Mouse (Mus musculus): ENCODE measurements around the gene Ush1g. TPM values are rescaled to one million over a fixed set of nuclear protein-coding genes. Genes with fewer than 3 reads are reported as not detected.

Gene Ush1g
- 0.08 and 0.16 TPM in 2 replicates for polyA plus RNA-seq (2014; fragmentation: Nextera tagmentation; extraction: Ambion mirVana)

GRCm38 (mm10) chr11:115321906-115322693, at the start of gene Ush1g:
TSS of gene Ush1g (minus strand) at chr11:115322041.
- no peaks in the 10 kb centered on the region for H3K9me3 ChIP-seq (ENCODE audit: control insufficient read depth, low read length)
- peak within 1 kb of the TSS; percentile 12; the same call in 1 of the 2 replicates for H3K4me3 ChIP-seq (replicated peaks; ENCODE audit: low read depth, low read length)
- H3K9ac ChIP-seq (replicated peaks; ENCODE audit: low read length): 0 out of 2 replicates have a peak within 1 kb of the TSS, but pooled peaks have one; percentile 0
- no peaks in the 10 kb centered on the region for H3K36me3 ChIP-seq (ENCODE audit: control insufficient read depth, insufficient read depth, low read length)
- ATAC-seq (ENCODE audit: low FRiP score, low TSS enrichment) (no peak), DNase-seq (peak; percentile 84)
- peak within 1 kb of the TSS; percentile 13; the same call in 1 of the 2 replicates for H3K4me2 ChIP-seq (ENCODE audit: low read length)
- 0 out of 2 replicates have a peak, but pooled peaks cover 11% of the 10 kb centered on the region for H3K4me1 ChIP-seq (ENCODE audit: control insufficient read depth, insufficient read depth, low read length)
- H3K27ac ChIP-seq (replicated peaks; ENCODE audit: low read depth, low read length): no peak within 1 kb of the TSS
- 4% methylated on average over 35 of the region's 35 CpGs for WGBS
- H3K27me3 ChIP-seq (ENCODE audit: control insufficient read depth, insufficient read depth, low read length): peaks cover 72% of the 10 kb centered on the region

DNA sequence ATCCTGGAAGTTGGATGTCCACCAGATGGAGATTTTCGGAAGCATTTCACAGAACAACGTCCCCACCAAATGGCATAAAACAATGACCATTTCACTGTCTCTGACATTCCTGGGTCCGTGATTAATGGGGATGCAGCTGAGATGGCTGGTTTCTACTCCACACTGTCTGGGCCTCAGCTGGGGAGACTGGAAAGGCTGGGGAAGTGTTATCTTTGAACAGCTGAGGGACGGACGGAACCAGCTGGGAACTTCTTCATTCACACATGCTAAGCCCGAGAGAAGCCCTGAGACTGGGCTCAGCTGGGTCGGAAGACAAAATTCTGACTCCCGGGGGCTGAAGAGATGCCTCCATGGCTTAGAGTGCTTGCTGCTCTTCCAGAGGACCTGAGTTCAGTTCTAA, 49.5 kb upstream of the Ush1g start:
- 71% methylated on average over 8 of the region's 8 CpGs for WGBS
- DNase-seq (no peak), ATAC-seq (ENCODE audit: low FRiP score, low TSS enrichment) (no peak)
- Histone ChIP-seq H3K9me3 (ENCODE audit: control insufficient read depth, low read length) (no peaks in the 10 kb centered on the region), H3K4me3 (replicated peaks; ENCODE audit: low read depth, low read length) (no peak overlapping the region), H3K4me1 (ENCODE audit: control insufficient read depth, insufficient read depth, low read length) (peaks cover 17% of the 10 kb centered on the region), H3K9ac (replicated peaks; ENCODE audit: low read length) (no peak overlapping the region), H3K27ac (replicated peaks; ENCODE audit: low read depth, low read length) (no peak overlapping the region), H3K36me3 (ENCODE audit: control insufficient read depth, insufficient read depth, low read length) (no peaks in the 10 kb centered on the region), H3K4me2 (ENCODE audit: low read length) (no peak overlapping the region), H3K27me3 (ENCODE audit: control insufficient read depth, insufficient read depth, low read length) (no peaks in the 10 kb centered on the region)

DNA sequence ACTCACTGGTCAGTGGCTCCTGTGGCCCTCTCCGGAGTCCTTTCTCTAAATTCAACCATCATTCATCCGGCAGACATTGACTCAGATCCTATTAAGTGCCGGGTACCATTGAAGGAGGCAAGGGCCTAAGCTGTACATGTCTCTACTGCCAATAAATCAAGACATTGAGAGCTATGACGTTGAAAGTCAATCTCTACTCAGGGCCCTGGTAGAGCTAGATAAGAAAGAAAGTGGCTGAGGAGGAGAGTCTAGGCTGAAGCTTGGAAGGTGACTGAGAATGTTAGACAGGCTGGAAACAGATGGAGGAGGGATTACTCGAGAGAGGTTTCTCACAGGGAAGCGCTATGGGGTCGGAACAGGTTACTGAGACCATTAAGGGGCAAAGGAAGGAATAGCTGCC, 48.5 kb upstream of the Ush1g start:
- no peaks in the 10 kb centered on the region for H3K36me3 ChIP-seq (ENCODE audit: control insufficient read depth, insufficient read depth, low read length)
- no peaks in the 10 kb centered on the region for H3K9me3 ChIP-seq (ENCODE audit: control insufficient read depth, low read length)
- H3K27ac ChIP-seq (replicated peaks; ENCODE audit: low read depth, low read length): no peak overlapping the region
- 56% methylated on average over 7 of the region's 7 CpGs for WGBS
- no peak overlapping the region for H3K4me3 ChIP-seq (replicated peaks; ENCODE audit: low read depth, low read length)
- H3K9ac ChIP-seq (replicated peaks; ENCODE audit: low read length): no peak overlapping the region
- DNase-seq: no peak
- no peaks in the 10 kb centered on the region for H3K27me3 ChIP-seq (ENCODE audit: control insufficient read depth, insufficient read depth, low read length)
- H3K4me1 ChIP-seq (ENCODE audit: control insufficient read depth, insufficient read depth, low read length): peaks cover 27% of the 10 kb centered on the region
- ATAC-seq (ENCODE audit: low FRiP score, low TSS enrichment): no peak
- H3K4me2 ChIP-seq (ENCODE audit: low read length): no peak overlapping the region

- Histone ChIP-seq H3K4me3 (replicated peaks; ENCODE audit: low read depth, low read length) (peak within 1 kb of the TSS; percentile 69), H3K27me3 (ENCODE audit: control insufficient read depth, insufficient read depth, low read length) (no peaks in the 10 kb centered on the region), H3K27ac (replicated peaks; ENCODE audit: low read depth, low read length) (peak within 1 kb of the TSS; percentile 76), H3K36me3 (ENCODE audit: control insufficient read depth, insufficient read depth, low read length) (no peaks in the 10 kb centered on the region), H3K9ac (replicated peaks; ENCODE audit: low read length) (peak within 1 kb of the TSS; percentile 91), H3K4me1 (ENCODE audit: control insufficient read depth, insufficient read depth, low read length) (peaks cover 16% of the 10 kb centered on the region), H3K9me3 (ENCODE audit: control insufficient read depth, low read length) (no peaks in the 10 kb centered on the region), H3K4me2 (ENCODE audit: low read length) (peak within 1 kb of the TSS; percentile 97)
- peak; percentile 92 for DNase-seq
- ATAC-seq (ENCODE audit: low FRiP score, low TSS enrichment): peak; percentile 62
- WGBS: 1% methylated on average over 39 of the region's 39 CpGs
Observed at GRCm38 (mm10) chr11:115367395-115367944, 45.6 kb upstream of the Ush1g start, which contains the start of gene Hid1. TSS of gene Hid1 (minus strand) at chr11:115367756.

DNA sequence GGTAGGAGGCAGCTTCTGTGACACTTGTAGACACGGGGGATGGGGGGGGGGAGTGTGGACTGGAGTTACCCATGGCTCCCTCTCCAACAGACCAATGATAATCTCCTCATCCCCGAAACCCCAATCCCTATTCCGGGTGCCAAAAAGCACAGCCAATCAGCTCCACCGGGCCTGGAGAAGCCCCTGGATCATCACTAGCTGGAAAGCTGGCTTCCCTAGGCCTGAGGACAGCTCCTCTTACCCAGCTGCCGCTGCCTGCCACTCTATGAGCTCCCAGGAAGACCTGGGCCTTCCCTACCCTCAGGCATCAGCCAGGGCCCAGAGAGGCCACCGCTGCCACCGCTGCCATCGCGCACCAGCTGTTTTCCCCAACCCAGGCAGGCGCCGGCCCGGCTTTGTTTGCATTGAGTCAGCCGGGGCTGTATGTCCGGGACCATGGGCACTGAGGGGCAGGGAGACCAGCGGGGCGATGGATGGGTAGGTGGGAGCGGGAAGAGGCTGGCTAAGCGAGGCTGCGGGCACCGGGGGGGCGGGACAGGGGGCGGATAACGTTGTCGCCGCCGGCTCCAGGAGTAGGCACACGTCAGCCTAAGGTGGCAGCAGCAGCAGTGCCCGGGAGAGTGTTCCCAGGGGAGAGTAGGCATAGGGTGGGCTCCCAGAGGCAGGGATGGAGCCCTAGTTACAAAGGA, 45.0 kb upstream of the Ush1g start:
- H3K9ac ChIP-seq (replicated peaks; ENCODE audit: low read length): peak overlapping the region; percentile 91
- peaks cover 16% of the 10 kb centered on the region for H3K4me1 ChIP-seq (ENCODE audit: control insufficient read depth, insufficient read depth, low read length)
- H3K27me3 ChIP-seq (ENCODE audit: control insufficient read depth, insufficient read depth, low read length): no peaks in the 10 kb centered on the region
- no peaks in the 10 kb centered on the region for H3K36me3 ChIP-seq (ENCODE audit: control insufficient read depth, insufficient read depth, low read length)
- peak overlapping the region; percentile 97 for H3K4me2 ChIP-seq (ENCODE audit: low read length)
- H3K4me3 ChIP-seq (replicated peaks; ENCODE audit: low read depth, low read length): peak overlapping the region; percentile 69
- peak; percentile 81 for DNase-seq
- under 1% methylated on average over 28 of the region's 28 CpGs for WGBS
- peak overlapping the region; percentile 76 for H3K27ac ChIP-seq (replicated peaks; ENCODE audit: low read depth, low read length)
- ATAC-seq (ENCODE audit: low FRiP score, low TSS enrichment): peak; percentile 76
- H3K9me3 ChIP-seq (ENCODE audit: control insufficient read depth, low read length): no peaks in the 10 kb centered on the region

GRCm38 (mm10) chr11:115366039-115366705, 44.3 kb upstream of the Ush1g start:
- Histone ChIP-seq H3K4me1 (ENCODE audit: control insufficient read depth, insufficient read depth, low read length) (peaks cover 16% of the 10 kb centered on the region), H3K9me3 (ENCODE audit: control insufficient read depth, low read length) (no peaks in the 10 kb centered on the region), H3K27me3 (ENCODE audit: control insufficient read depth, insufficient read depth, low read length) (no peaks in the 10 kb centered on the region), H3K4me2 (ENCODE audit: low read length) (peak overlapping the region; percentile 97), H3K4me3 (replicated peaks; ENCODE audit: low read depth, low read length) (peak overlapping the region; percentile 69), H3K27ac (replicated peaks; ENCODE audit: low read depth, low read length) (peak overlapping the region; percentile 76; the same call in 1 of the 2 replicates), H3K9ac (replicated peaks; ENCODE audit: low read length) (peak overlapping the region; percentile 91; the same call in 1 of the 2 replicates), H3K36me3 (ENCODE audit: control insufficient read depth, insufficient read depth, low read length) (peaks cover 3% of the 10 kb centered on the region; the same call in 1 of the 2 replicates)
- no peak for DNase-seq
- 49% methylated on average over 7 of the region's 7 CpGs for WGBS
- 0 out of 2 replicates have a peak, but pooled peaks have one; percentile 7 for ATAC-seq (ENCODE audit: low FRiP score, low TSS enrichment)

DNA sequence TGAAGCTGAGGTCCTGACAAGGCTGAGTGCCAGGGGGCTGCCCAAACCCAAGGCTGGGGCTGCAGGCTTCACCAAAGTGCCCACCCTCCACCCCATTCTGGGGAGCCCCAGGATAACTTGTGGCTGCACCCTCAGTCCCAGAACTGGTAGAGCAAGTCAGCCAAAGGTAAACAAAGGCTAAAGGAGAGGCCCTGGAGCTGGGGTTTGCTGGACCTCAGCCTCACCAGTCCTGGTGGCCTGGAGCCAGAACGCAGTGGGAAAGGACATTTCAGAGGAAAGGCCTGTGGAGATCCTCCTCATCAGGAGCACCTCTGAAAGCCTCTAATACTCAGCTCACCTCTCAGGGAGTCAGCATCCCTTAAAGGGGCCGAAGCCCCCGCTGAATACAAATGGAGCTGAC, 42.3 kb upstream of the Ush1g start:
- Histone ChIP-seq H3K36me3 (ENCODE audit: control insufficient read depth, insufficient read depth, low read length) (peaks cover 5% of the 10 kb centered on the region; the same call in 1 of the 2 replicates), H3K27ac (replicated peaks; ENCODE audit: low read depth, low read length) (no peak overlapping the region), H3K9ac (replicated peaks; ENCODE audit: low read length) (no peak overlapping the region), H3K4me2 (ENCODE audit: low read length) (no peak overlapping the region), H3K4me3 (replicated peaks; ENCODE audit: low read depth, low read length) (no peak overlapping the region), H3K27me3 (ENCODE audit: control insufficient read depth, insufficient read depth, low read length) (no peaks in the 10 kb centered on the region), H3K9me3 (ENCODE audit: control insufficient read depth, low read length) (no peaks in the 10 kb centered on the region), H3K4me1 (ENCODE audit: control insufficient read depth, insufficient read depth, low read length) (peaks cover 20% of the 10 kb centered on the region)
- no peak for DNase-seq
- 87% methylated on average over 3 of the region's 3 CpGs for WGBS
- no peak for ATAC-seq (ENCODE audit: low FRiP score, low TSS enrichment)

GRCm38 (mm10) chr11:115359726-115360125, 37.9 kb upstream of the Ush1g start:
- peak overlapping the region; percentile 70; the same call in 1 of the 2 replicates for H3K27ac ChIP-seq (replicated peaks; ENCODE audit: low read depth, low read length)
- peaks cover 29% of the 10 kb centered on the region for H3K36me3 ChIP-seq (ENCODE audit: control insufficient read depth, insufficient read depth, low read length)
- DNase-seq: no peak
- H3K4me1 ChIP-seq (ENCODE audit: control insufficient read depth, insufficient read depth, low read length): peaks cover 10% of the 10 kb centered on the region
- WGBS: 65% methylated on average over 6 of the region's 6 CpGs
- ATAC-seq (ENCODE audit: low FRiP score, low TSS enrichment): no peak
- no peaks in the 10 kb centered on the region for H3K27me3 ChIP-seq (ENCODE audit: control insufficient read depth, insufficient read depth, low read length)
- H3K9ac ChIP-seq (replicated peaks; ENCODE audit: low read length): no peak overlapping the region
- H3K4me3 ChIP-seq (replicated peaks; ENCODE audit: low read depth, low read length): no peak overlapping the region
- no peak overlapping the region for H3K4me2 ChIP-seq (ENCODE audit: low read length)
- H3K9me3 ChIP-seq (ENCODE audit: control insufficient read depth, low read length): no peaks in the 10 kb centered on the region

Measured in midbrain, embryonic 14.5 days (tissue).